Mouse (Mus musculus) brown adipose tissue, adult 24 weeks (tissue): Measurements from ENCODE around the gene Rap1gap2. TPM values are rescaled to one million over a fixed set of nuclear protein-coding genes. Genes with fewer than 3 reads are reported as not detected.
"Not testable (repeated sequence)": the region's sequence is repeated elsewhere in the genome, so short reads cannot be mapped to it uniquely, and the experiment has no call there.

Experiments
- H3K27ac ChIP-seq: fragments of 200-500 bp; replicated peaks from 2 replicates; pipeline ENCODE4 v1.5.1; 2012; ENCODE audit warnings: low read depth, mild to moderate bottlenecking, low read length
- H3K4me1 ChIP-seq: fragments of 200-500 bp; 2 replicates; pipeline ENCODE4 v1.6.1; 2012; ENCODE audit warnings: low read length, mixed read lengths; ENCODE audit not compliant: control insufficient read depth, insufficient read depth, insufficient read length
- H3K4me3 ChIP-seq: fragments of 200-500 bp; 2 replicates; pipeline ENCODE4 v1.5.1; 2012; ENCODE audit warnings: low read depth, mild to moderate bottlenecking, low read length, moderate library complexity; ENCODE audit not compliant: insufficient read depth
- polyA plus RNA-seq: library from polyadenylated mRNA; stranded (reverse); fragments of >200 nt; gene quantifications from 2 replicates; pipeline ENCODE4 v1.2.4, GENCODE M21; 2012; ENCODE audit not compliant: missing spikeins, insufficient read depth, insufficient read length

The Rap1gap2 gene
- polyA plus RNA-seq, 1 experiment = 4.5 TPM

GRCm38 (mm10) chr11:74597283-74597989 lies 13.3 kb downstream of the Rap1gap2 start:
- Histone ChIP-seq H3K4me1 (no peaks in the 10 kb centered on the region), H3K4me3 (no peak overlapping the region), H3K27ac (no peak overlapping the region)

GRCm38 (mm10) chr11:74592246-74592645 lies 18.5 kb downstream of the Rap1gap2 start:
- Histone ChIP-seq H3K4me1 (no peaks in the 10 kb centered on the region), H3K27ac (no peak overlapping the region), H3K4me3 (no peak overlapping the region)

- Histone ChIP-seq H3K4me3 (no peak overlapping the region), H3K27ac (no peak overlapping the region), H3K4me1 (no peaks in the 10 kb centered on the region)
Measured at GRCm38 (mm10) chr11:74590691-74591090, 20.0 kb downstream of the Rap1gap2 start.

- no peak overlapping the region for H3K4me3 ChIP-seq
- no peaks in the 10 kb centered on the region for H3K4me1 ChIP-seq
- H3K27ac ChIP-seq = no peak overlapping the region
Measured at GRCm38 (mm10) chr11:74590239-74590596, 20.5 kb downstream of the Rap1gap2 start.

GRCm38 (mm10) chr11:74589401-74590238 lies 21.1 kb downstream of the Rap1gap2 start:
- Histone ChIP-seq H3K4me3 (no peak overlapping the region), H3K4me1 (no peaks in the 10 kb centered on the region), H3K27ac (no peak overlapping the region)

GRCm38 (mm10) chr11:74586401-74586800 lies 24.3 kb downstream of the Rap1gap2 start:
- no peak overlapping the region for H3K27ac ChIP-seq
- H3K4me1 ChIP-seq = no peaks in the 10 kb centered on the region
- H3K4me3 ChIP-seq = no peak overlapping the region

- Histone ChIP-seq H3K4me1 (no peaks in the 10 kb centered on the region), H3K27ac (no peak overlapping the region), H3K4me3 (no peak overlapping the region)
Measured at GRCm38 (mm10) chr11:74584946-74585723, 25.6 kb downstream of the Rap1gap2 start.

- Histone ChIP-seq H3K27ac (no peak overlapping the region), H3K4me1 (no peaks in the 10 kb centered on the region), H3K4me3 (no peak overlapping the region)
Measured at GRCm38 (mm10) chr11:74583824-74584349, 26.8 kb downstream of the Rap1gap2 start.

GRCm38 (mm10) chr11:74582464-74582863 lies 28.3 kb downstream of the Rap1gap2 start:
- Histone ChIP-seq H3K4me1 (no peaks in the 10 kb centered on the region), H3K27ac (no peak overlapping the region), H3K4me3 (no peak overlapping the region)

GRCm38 (mm10) chr11:74581333-74581732 lies 29.4 kb downstream of the Rap1gap2 start:
- H3K27ac ChIP-seq, H3K4me3 ChIP-seq, H3K4me1 ChIP-seq: not testable (repeated sequence)

GRCm38 (mm10) chr11:74577068-74577467 lies 33.6 kb downstream of the Rap1gap2 start:
- Histone ChIP-seq H3K4me1 (no peaks in the 10 kb centered on the region; the same call in 1 of the 2 replicates), H3K4me3 (no peak overlapping the region), H3K27ac (no peak overlapping the region)

- Histone ChIP-seq H3K4me1 (no peaks in the 10 kb centered on the region; the same call in 1 of the 2 replicates), H3K27ac (no peak overlapping the region), H3K4me3 (no peak overlapping the region)
Measured at GRCm38 (mm10) chr11:74575940-74576339, 34.8 kb downstream of the Rap1gap2 start.

GRCm38 (mm10) chr11:74574768-74575434 lies 35.8 kb downstream of the Rap1gap2 start:
- H3K4me3 ChIP-seq = no peak overlapping the region
- H3K4me1 ChIP-seq = no peaks in the 10 kb centered on the region; the same call in 1 of the 2 replicates
- H3K27ac ChIP-seq = no peak overlapping the region

- H3K4me1 ChIP-seq = no peaks in the 10 kb centered on the region; the same call in 1 of the 2 replicates
- no peak overlapping the region for H3K27ac ChIP-seq
- H3K4me3 ChIP-seq = no peak overlapping the region
Measured at GRCm38 (mm10) chr11:74572459-74573061, 38.2 kb downstream of the Rap1gap2 start.
